Mouse (Mus musculus) spleen, adult 12 weeks (tissue): ENCODE data around the gene Usp50.

ENCODE experiments used
- DNase-seq: peaks from one replicate; pipeline ENCODE4 v3.0.0; 2022; ENCODE audit warnings: low spot score

Gene Usp50

GRCm38 (mm10) chr2:126663481-126663880 lies 119.8 kb downstream of the Usp50 start:
- no peak for DNase-seq
